ENCODE assay signal across 9 mouse cellular contexts in genomic region chr2:34903652-34904405, GRCm38 (mm10). TPM values are rescaled to one million over a fixed set of nuclear protein-coding genes. Genes with fewer than 3 reads are reported as not detected.
DNase-seq lines count a peak whose midpoint lies in the region; ATAC-seq and TF ChIP-seq lines count a peak whose summit lies in the region.
"Had no signal": no experiment of that assay in that cellular context is flagged by ENCODE, and none has a peak within 500 bp of the region (broad histone marks: within the 10 kb centered on the region; RNA-seq: fewer than 3 reads in every experiment).

No protein-coding gene starts in this region.

- 53% methylated on average over 4 of the region's 4 CpGs for WGBS in lung, embryonic 15.5 days
- 76% methylated on average over 4 of the region's 4 CpGs for WGBS in hindbrain, postnatal 0 days
- 76% methylated on average over 4 of the region's 4 CpGs for WGBS in neural tube, embryonic 14.5 days

- no peak overlapping the region for H3K4me2 ChIP-seq in lung, embryonic 15.5 days
- peak overlapping the region; percentile 62 for H3K4me2 ChIP-seq in hindbrain, postnatal 0 days (ENCODE audit: low read depth, low read length)
- peak overlapping the region; percentile 65; the same call in 1 of the 2 replicates for H3K4me2 ChIP-seq in neural tube, embryonic 14.5 days (ENCODE audit: low read depth, low read length)

- peak overlapping the region; percentile 56 for H3K27ac ChIP-seq in lung, embryonic 15.5 days
- peak overlapping the region; percentile 61 for H3K27ac ChIP-seq in hindbrain, postnatal 0 days
- no peak overlapping the region; the same call in 1 of the 2 replicates for H3K27ac ChIP-seq in neural tube, embryonic 14.5 days (ENCODE audit: low read depth, low read length)

- no peaks in the 10 kb centered on the region for H3K36me3 ChIP-seq in lung, embryonic 15.5 days
- H3K36me3 ChIP-seq in hindbrain, postnatal 0 days (ENCODE audit: insufficient read depth, low read length) = no peaks in the 10 kb centered on the region
- no peaks in the 10 kb centered on the region for H3K36me3 ChIP-seq in neural tube, embryonic 14.5 days (ENCODE audit: control insufficient read depth, insufficient read depth, low read length)

- no peak overlapping the region for H3K9ac ChIP-seq in lung, embryonic 15.5 days
- no peak overlapping the region for H3K9ac ChIP-seq in hindbrain, postnatal 0 days (replicated peaks; ENCODE audit: low read length)
- H3K9ac ChIP-seq in neural tube, embryonic 14.5 days (replicated peaks; ENCODE audit: low read depth, low read length) = no peak overlapping the region

- DNase-seq in cerebellum, adult 9-10 months = peak; percentile 54
- DNase-seq in cerebellum, adult 11-12 months = no peak
- DNase-seq in lung, postnatal 4 days = no peak
- no peak for DNase-seq in hindbrain, postnatal 0 days (ENCODE audit: low spot score)
- DNase-seq in yolk sac, embryonic 10.5 days (ENCODE audit: low spot score) = no peak
- DNase-seq in layer of hippocampus, adult 9-10 months (ENCODE audit: low spot score) = no peak
- DNase-seq: adrenal gland, adult 2 months had no signal

- no peaks in the 10 kb centered on the region for H3K9me3 ChIP-seq in lung, embryonic 15.5 days
- no peaks in the 10 kb centered on the region for H3K9me3 ChIP-seq in hindbrain, postnatal 0 days (ENCODE audit: low read length)
- H3K9me3 ChIP-seq in neural tube, embryonic 14.5 days (ENCODE audit: control insufficient read depth, low read length) = no peaks in the 10 kb centered on the region

- H3K4me3 ChIP-seq in lung, embryonic 15.5 days = no peak overlapping the region
- no peak overlapping the region for H3K4me3 ChIP-seq in hindbrain, postnatal 0 days (ENCODE audit: low read length)
- H3K4me3 ChIP-seq in neural tube, embryonic 14.5 days (ENCODE audit: low read depth, low read length) = no peak overlapping the region

- H3K4me1 ChIP-seq in lung, embryonic 15.5 days = peaks cover 21% of the 10 kb centered on the region
- H3K4me1 ChIP-seq in hindbrain, postnatal 0 days (ENCODE audit: insufficient read depth, low read length) = peaks cover 7% of the 10 kb centered on the region; the same call in 1 of the 2 replicates
- peaks cover 5% of the 10 kb centered on the region; the same call in 1 of the 2 replicates for H3K4me1 ChIP-seq in neural tube, embryonic 14.5 days (ENCODE audit: control insufficient read depth, insufficient read depth, low read length)

- TF ChIP-seq CTCF in hindbrain, postnatal 0 days (IDR thresholded peaks at IDR 0.05; ENCODE audit: low read depth) = no peak

- no peak for ATAC-seq in lung, embryonic 15.5 days (ENCODE audit: borderline replicate concordance, extremely low read depth, low FRiP score, low TSS enrichment)
- ATAC-seq in hindbrain, postnatal 0 days = no peak
- no peak for ATAC-seq in neural tube, embryonic 14.5 days (ENCODE audit: low read depth)

- no peaks in the 10 kb centered on the region for H3K27me3 ChIP-seq in lung, embryonic 15.5 days
- H3K27me3 ChIP-seq in hindbrain, postnatal 0 days (ENCODE audit: insufficient read depth, low read length) = no peaks in the 10 kb centered on the region
- no peaks in the 10 kb centered on the region for H3K27me3 ChIP-seq in neural tube, embryonic 14.5 days (ENCODE audit: control insufficient read depth, insufficient read depth, low read length)

RNA-seq across cellular contexts. Expression of gene Phf19, which starts 10.0 kb away (rescaled TPM):
- 3.2 and 4.2 TPM in 2 replicates for polyA plus RNA-seq in lung, embryonic 15.5 days (2015; fragmentation: Nextera tagmentation; extraction: Ambion mirVana)
- total RNA-seq in hindbrain, postnatal 0 days (2014; rRNA removed) = 1.7 and 2.5 TPM in 2 replicates
- 1.3 and 3.1 TPM in 2 replicates for polyA plus RNA-seq in hindbrain, postnatal 0 days (2015; fragmentation: Nextera tagmentation; extraction: Ambion mirVana)
- 2.7 and 3.8 TPM in 2 replicates for polyA plus RNA-seq in neural tube, embryonic 14.5 days (2014; fragmentation: Nextera tagmentation; extraction: Ambion mirVana)

RNA-seq across cellular contexts. Expression of gene Psmd5, which starts 29.1 kb away (rescaled TPM):
- 110 TPM in 2 replicates for polyA plus RNA-seq in lung, embryonic 15.5 days (2015; fragmentation: Nextera tagmentation; extraction: Ambion mirVana)
- total RNA-seq in hindbrain, postnatal 0 days (2014; rRNA removed) = 37.6 and 39.4 TPM in 2 replicates
- polyA plus RNA-seq in hindbrain, postnatal 0 days (2015; fragmentation: Nextera tagmentation; extraction: Ambion mirVana) = 74.6 and 80.0 TPM in 2 replicates
- 97.0 and 101 TPM in 2 replicates for polyA plus RNA-seq in neural tube, embryonic 14.5 days (2014; fragmentation: Nextera tagmentation; extraction: Ambion mirVana)

RNA-seq across cellular contexts. Expression of gene Cutal, which starts 29.6 kb away (rescaled TPM):
- 0.63 and 0.75 TPM in 2 replicates for polyA plus RNA-seq in lung, embryonic 15.5 days (2015; fragmentation: Nextera tagmentation; extraction: Ambion mirVana)
- 0.26 and 0.65 TPM in 2 replicates for total RNA-seq in hindbrain, postnatal 0 days (2014; rRNA removed)
- polyA plus RNA-seq in hindbrain, postnatal 0 days (2015; fragmentation: Nextera tagmentation; extraction: Ambion mirVana) = 0.20 and 0.37 TPM in 2 replicates
- polyA plus RNA-seq in neural tube, embryonic 14.5 days (2014; fragmentation: Nextera tagmentation; extraction: Ambion mirVana) = 0.36 TPM in 1 of 2 replicates, not detected in the other

RNA-seq across cellular contexts. Expression of gene Traf1, which starts 57.7 kb away (rescaled TPM):
- 1.9 and 2.7 TPM in 2 replicates for polyA plus RNA-seq in lung, embryonic 15.5 days (2015; fragmentation: Nextera tagmentation; extraction: Ambion mirVana)
- 1.0 and 2.6 TPM in 2 replicates for total RNA-seq in hindbrain, postnatal 0 days (2014; rRNA removed)
- 3.4 and 3.9 TPM in 2 replicates for polyA plus RNA-seq in hindbrain, postnatal 0 days (2015; fragmentation: Nextera tagmentation; extraction: Ambion mirVana)
- polyA plus RNA-seq in neural tube, embryonic 14.5 days (2014; fragmentation: Nextera tagmentation; extraction: Ambion mirVana) = 3.5 and 4.4 TPM in 2 replicates
